Mouse (Mus musculus) midbrain, embryonic 14.5 days (tissue): Measurements from ENCODE around the gene Npas3. TPM values are rescaled to one million over a fixed set of nuclear protein-coding genes. Genes with fewer than 3 reads are reported as not detected.

Source experiments
- ATAC-seq: fragments of 200-750 bp; cut with Nextera tagmentation; 2 replicates; pipeline ENCODE4 v1.8.0; 2017; ENCODE audit warnings: moderate number of reproducible peaks, moderate library complexity; ENCODE audit not compliant: low FRiP score, low TSS enrichment
- DNase-seq: peaks from one replicate; pipeline ENCODE4 v3.0.0-alpha.2; 2015
- H3K27ac ChIP-seq: fragments of 300-500 bp; sonication (generic); replicated peaks from 2 replicates; pipeline ENCODE4 v1.5.1; 2014; ENCODE audit warnings: mild to moderate bottlenecking, low read depth, low read length, moderate library complexity
- H3K27me3 ChIP-seq: fragments of 300-500 bp; sonication (generic); 2 replicates; pipeline ENCODE4 v1.6.1; 2014; ENCODE audit warnings: low read length, control low read depth, mixed read lengths; ENCODE audit not compliant: control insufficient read depth, insufficient read depth
- H3K36me3 ChIP-seq: fragments of 300-500 bp; sonication (generic); 2 replicates; pipeline ENCODE4 v1.6.1; 2014; ENCODE audit warnings: low read length, control low read depth; ENCODE audit not compliant: control insufficient read depth, insufficient read depth
- H3K4me1 ChIP-seq: fragments of 300-500 bp; sonication (generic); 2 replicates; pipeline ENCODE4 v1.6.1; 2014; ENCODE audit warnings: mild to moderate bottlenecking, antibody characterized with exemption, low read length, control low read depth; ENCODE audit not compliant: control insufficient read depth, insufficient read depth
- H3K4me2 ChIP-seq: fragments of 300-500 bp; sonication (generic); 2 replicates; pipeline ENCODE4 v1.6.1; 2014; ENCODE audit warnings: mild to moderate bottlenecking, low read length, moderate library complexity
- H3K4me3 ChIP-seq: fragments of 300-500 bp; sonication (generic); replicated peaks from 2 replicates; pipeline ENCODE4 v1.5.1; 2014; ENCODE audit warnings: low read depth, low read length
- H3K9ac ChIP-seq: fragments of 300-500 bp; sonication (generic); replicated peaks from 2 replicates; pipeline ENCODE4 v1.6.1; 2014; ENCODE audit warnings: mild to moderate bottlenecking, low read length, moderate library complexity
- H3K9me3 ChIP-seq: fragments of 300-500 bp; sonication (generic); 2 replicates; pipeline ENCODE4 v1.6.1; 2016; ENCODE audit warnings: low read length, control low read depth, mixed read lengths; ENCODE audit not compliant: control insufficient read depth
- WGBS: fragments of 180-500 bp; shearing (Covaris S2); extraction: QIAGEN DNeasy Blood & Tissue Kit; methylation state at CpG from one replicate; pipeline ENCODE4 v1.1.7; 2014; 5-methylcytosine and 5-hydroxymethylcytosine counted together
- polyA plus RNA-seq: library from polyadenylated mRNA; unstranded; fragments of >200 nt; fragmentation: Nextera tagmentation; extraction: Ambion mirVana; gene quantifications from 2 replicates; pipeline ENCODE4 v1.2.1, GENCODE M21; 2014

The Npas3 gene
- polyA plus RNA-seq, 1 experiment from 2014 or later = 34.0 TPM

DNA sequence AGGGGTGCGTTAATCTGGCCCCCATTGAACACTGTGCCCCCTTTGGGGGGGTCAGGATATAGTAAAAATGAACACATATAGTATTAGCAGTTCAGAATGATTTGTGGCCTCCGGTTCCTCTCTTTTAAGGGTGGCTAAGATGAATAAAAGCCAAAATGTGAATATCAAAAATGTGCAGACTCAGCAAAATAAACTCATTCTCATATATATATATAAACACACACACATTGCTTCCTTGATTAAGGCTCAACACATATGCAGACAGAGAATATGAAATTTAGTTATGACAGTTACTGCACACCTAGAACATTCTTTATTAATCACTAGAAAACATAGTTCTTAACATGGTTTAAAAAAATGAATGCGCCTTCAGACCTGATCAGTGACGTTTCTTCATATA lies 430.7 kb downstream of the Npas3 start:
- WGBS = 96% methylated on average over 4 of the region's 4 CpGs

DNA sequence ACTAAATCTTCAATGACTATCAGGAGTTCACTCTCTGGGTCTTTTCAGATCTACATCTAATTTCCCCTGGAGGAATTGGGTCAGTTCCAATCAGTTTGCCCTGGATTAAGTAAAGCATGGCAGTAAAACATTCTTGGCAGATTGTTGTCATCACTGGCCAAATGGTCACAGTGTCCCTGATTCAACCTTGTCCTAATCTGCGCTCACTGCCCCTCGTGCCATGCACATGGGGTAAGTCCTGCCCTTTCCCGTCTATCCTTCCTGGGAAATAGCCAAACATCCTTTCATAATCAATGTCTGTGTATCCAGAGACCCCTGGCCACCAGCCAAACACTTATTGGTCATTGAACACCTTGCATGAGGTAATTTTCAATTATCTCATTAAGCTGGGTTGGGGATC lies 432.0 kb downstream of the Npas3 start:
- Histone ChIP-seq H3K27me3 (no peaks in the 10 kb centered on the region), H3K4me2 (no peak overlapping the region), H3K9me3 (no peaks in the 10 kb centered on the region), H3K9ac (no peak overlapping the region), H3K4me3 (no peak overlapping the region), H3K27ac (no peak overlapping the region), H3K4me1 (no peaks in the 10 kb centered on the region), H3K36me3 (no peaks in the 10 kb centered on the region)
- DNase-seq = no peak
- 75% methylated on average over 3 of the region's 3 CpGs for WGBS
- no peak for ATAC-seq

More for the DNA sequence above, 430.7 kb downstream of the Npas3 start:
- DNase-seq (no peak), ATAC-seq (no peak)
- H3K4me3 ChIP-seq = no peak overlapping the region
- H3K4me1 ChIP-seq = no peaks in the 10 kb centered on the region
- H3K4me2 ChIP-seq = no peak overlapping the region
- no peaks in the 10 kb centered on the region for H3K36me3 ChIP-seq
- no peaks in the 10 kb centered on the region for H3K27me3 ChIP-seq
- H3K27ac ChIP-seq = no peak overlapping the region
- no peak overlapping the region for H3K9ac ChIP-seq
- no peaks in the 10 kb centered on the region for H3K9me3 ChIP-seq

DNA sequence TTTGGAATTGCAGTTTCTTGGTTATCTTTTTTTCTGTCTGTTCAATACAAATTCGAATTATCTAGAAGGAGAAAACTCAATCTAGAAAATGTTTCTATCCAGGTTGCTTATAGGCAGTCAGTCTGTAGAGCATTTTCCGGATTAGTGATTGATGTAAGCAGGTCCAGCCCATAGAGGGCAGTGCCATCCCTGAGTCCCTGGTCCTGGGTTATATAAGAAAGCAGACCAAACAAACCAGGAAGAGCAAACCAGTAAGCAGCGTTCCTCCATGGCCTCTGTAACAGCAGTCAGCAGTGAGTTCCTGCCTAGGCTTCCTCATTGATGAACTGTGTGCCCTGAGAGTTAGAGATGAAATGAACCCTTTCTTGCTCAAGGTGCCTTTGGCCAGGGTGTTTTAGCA lies 433.6 kb downstream of the Npas3 start:
- no peak for ATAC-seq
- no peaks in the 10 kb centered on the region for H3K9me3 ChIP-seq
- DNase-seq = peak; percentile 52
- no peaks in the 10 kb centered on the region for H3K27me3 ChIP-seq
- 61% methylated on average over 3 of the region's 3 CpGs for WGBS
- no peak overlapping the region for H3K9ac ChIP-seq
- H3K4me3 ChIP-seq = no peak overlapping the region
- no peak overlapping the region for H3K27ac ChIP-seq
- no peaks in the 10 kb centered on the region for H3K4me1 ChIP-seq
- H3K36me3 ChIP-seq = no peaks in the 10 kb centered on the region
- H3K4me2 ChIP-seq = no peak overlapping the region

DNA sequence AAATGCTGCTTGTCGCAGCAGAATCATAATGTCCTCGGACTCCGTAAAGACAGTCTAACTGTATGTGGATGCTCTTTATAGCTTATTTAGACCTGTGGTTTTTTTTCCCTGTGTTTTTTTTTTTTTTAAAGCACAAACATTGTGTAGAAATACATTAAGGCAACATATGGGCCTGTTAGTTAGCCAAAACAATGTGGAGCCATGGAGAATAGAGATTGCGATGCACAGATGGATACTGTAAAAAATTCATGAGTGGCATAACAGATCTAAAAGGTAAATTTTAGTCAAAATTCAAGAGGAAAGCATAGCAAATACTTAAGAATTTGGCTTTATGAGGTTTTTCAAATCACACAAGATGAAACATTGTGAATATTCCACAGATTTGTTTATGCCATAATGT lies 444.0 kb downstream of the Npas3 start:
- no peaks in the 10 kb centered on the region for H3K4me1 ChIP-seq
- no peak overlapping the region for H3K4me2 ChIP-seq
- no peak overlapping the region for H3K4me3 ChIP-seq
- no peaks in the 10 kb centered on the region for H3K27me3 ChIP-seq
- H3K9me3 ChIP-seq = no peaks in the 10 kb centered on the region
- H3K9ac ChIP-seq = no peak overlapping the region
- 78% methylated on average over 4 of the region's 4 CpGs for WGBS
- DNase-seq (no peak), ATAC-seq (no peak)
- no peak overlapping the region for H3K27ac ChIP-seq
- no peaks in the 10 kb centered on the region for H3K36me3 ChIP-seq

DNA sequence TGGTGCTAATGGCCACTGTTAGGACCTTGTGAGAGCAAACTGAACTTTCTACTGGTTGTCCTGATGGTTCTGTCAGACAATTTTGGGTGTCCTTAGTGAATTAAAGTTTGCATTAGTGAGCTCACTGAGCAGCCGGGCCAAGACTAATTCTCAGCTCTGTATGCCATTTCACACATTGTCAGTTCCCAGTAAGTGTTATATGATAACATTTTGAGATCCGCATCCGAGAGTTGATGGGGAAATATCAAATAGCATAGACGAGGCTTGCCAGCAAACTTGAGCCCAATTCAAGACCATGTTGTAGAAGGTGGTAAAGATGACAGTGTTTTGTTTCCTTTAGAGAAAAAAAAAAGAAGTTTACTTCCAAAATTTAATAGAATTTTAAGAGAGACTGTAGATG lies 445.9 kb downstream of the Npas3 start:
- no peaks in the 10 kb centered on the region for H3K9me3 ChIP-seq
- H3K27me3 ChIP-seq = no peaks in the 10 kb centered on the region
- no peak for DNase-seq
- no peak overlapping the region for H3K4me2 ChIP-seq
- no peaks in the 10 kb centered on the region for H3K36me3 ChIP-seq
- H3K4me3 ChIP-seq = no peak overlapping the region
- H3K27ac ChIP-seq = no peak overlapping the region
- H3K9ac ChIP-seq = no peak overlapping the region
- no peaks in the 10 kb centered on the region for H3K4me1 ChIP-seq
- WGBS = 90% methylated on average over 4 of the region's 4 CpGs
- no peak for ATAC-seq

DNA sequence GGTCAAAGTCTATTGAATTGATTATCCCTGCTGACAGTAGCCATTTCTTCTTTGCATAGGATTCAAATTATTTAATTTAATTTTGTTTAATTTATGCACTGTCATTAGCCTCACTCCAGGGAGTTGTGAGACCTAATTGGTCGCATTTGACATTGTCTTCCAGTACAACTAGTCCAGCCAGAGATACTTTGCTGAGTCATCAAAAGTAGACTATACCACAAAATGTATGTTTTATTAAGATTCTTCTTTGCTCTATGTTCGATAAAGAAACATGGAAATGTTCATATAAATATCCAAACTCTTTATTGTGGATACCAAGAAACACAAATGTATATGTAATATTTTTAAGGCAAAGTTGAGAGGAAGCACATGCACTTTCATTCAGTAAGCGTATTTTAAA lies 446.8 kb downstream of the Npas3 start:
- Histone ChIP-seq H3K9me3 (no peaks in the 10 kb centered on the region), H3K4me1 (no peaks in the 10 kb centered on the region), H3K27ac (no peak overlapping the region), H3K4me2 (no peak overlapping the region), H3K4me3 (no peak overlapping the region), H3K9ac (no peak overlapping the region), H3K27me3 (no peaks in the 10 kb centered on the region), H3K36me3 (no peaks in the 10 kb centered on the region)
- ATAC-seq (no peak), DNase-seq (no peak)
- WGBS = 91% methylated on average over 3 of the region's 3 CpGs

DNA sequence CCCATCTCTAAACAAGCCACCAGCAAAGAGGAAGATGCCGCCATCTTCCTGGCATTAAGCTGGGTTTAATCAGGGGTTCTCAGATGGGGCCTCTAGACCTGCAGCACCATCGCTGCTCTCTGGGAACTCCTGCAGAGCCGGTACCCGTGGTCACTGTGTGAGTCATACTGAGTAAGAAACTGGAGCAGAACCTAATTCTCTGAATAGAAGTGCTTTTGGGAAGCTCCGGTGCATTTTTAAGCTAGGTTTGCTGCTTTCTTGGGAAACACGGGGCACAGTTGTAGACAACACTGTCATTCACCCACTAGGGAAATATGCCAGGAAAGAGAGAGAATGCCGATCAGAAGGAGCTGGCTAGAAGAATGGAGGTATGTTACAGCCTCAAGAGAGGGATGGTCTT lies 449.2 kb downstream of the Npas3 start:
- no peak for ATAC-seq
- Histone ChIP-seq H3K4me3 (no peak overlapping the region), H3K27me3 (no peaks in the 10 kb centered on the region), H3K4me1 (no peaks in the 10 kb centered on the region), H3K9ac (no peak overlapping the region), H3K9me3 (no peaks in the 10 kb centered on the region), H3K4me2 (no peak overlapping the region), H3K36me3 (no peaks in the 10 kb centered on the region), H3K27ac (no peak overlapping the region)
- 82% methylated on average over 7 of the region's 7 CpGs for WGBS
- no peak for DNase-seq

DNA sequence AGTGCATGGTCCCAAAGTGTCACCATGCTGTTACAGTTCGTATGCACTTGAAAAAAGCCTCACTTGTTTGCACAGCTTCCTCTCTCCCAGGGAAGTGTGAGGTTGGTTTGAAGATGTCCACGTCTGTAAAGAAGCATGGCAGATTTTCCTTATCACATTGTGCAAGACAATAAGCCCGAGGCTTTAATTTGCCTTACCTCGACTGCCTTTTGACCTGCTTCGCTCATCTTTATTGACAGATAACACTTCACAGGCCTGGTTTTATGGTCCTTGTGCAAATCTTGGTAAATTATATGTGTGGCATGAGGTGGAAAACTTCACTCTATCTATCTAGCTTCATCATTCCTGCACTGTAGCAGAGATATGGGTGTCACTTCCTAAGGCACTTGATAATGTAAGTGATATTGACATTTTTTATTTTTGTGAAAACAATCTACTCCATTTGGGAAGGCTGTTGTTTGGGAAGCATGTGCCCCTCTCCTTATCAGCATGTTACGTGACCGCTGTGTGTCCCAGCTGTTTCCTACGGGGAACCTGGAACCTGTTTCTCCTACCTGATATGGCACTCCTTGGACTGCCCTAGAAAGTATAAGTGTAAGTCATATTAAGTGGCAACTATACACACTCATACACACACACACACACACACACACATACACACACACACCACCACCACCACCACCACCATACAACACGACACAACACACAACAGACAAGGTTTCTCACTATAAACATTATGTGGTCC lies 450.2 kb downstream of the Npas3 start:
- no peak for ATAC-seq
- no peaks in the 10 kb centered on the region for H3K9me3 ChIP-seq
- H3K4me1 ChIP-seq = no peaks in the 10 kb centered on the region
- WGBS = 87% methylated on average over 9 of the region's 9 CpGs
- no peaks in the 10 kb centered on the region for H3K27me3 ChIP-seq
- H3K9ac ChIP-seq = no peak overlapping the region
- H3K36me3 ChIP-seq = no peaks in the 10 kb centered on the region
- no peak overlapping the region for H3K4me2 ChIP-seq
- H3K4me3 ChIP-seq = no peak overlapping the region
- H3K27ac ChIP-seq = no peak overlapping the region
- DNase-seq = no peak

DNA sequence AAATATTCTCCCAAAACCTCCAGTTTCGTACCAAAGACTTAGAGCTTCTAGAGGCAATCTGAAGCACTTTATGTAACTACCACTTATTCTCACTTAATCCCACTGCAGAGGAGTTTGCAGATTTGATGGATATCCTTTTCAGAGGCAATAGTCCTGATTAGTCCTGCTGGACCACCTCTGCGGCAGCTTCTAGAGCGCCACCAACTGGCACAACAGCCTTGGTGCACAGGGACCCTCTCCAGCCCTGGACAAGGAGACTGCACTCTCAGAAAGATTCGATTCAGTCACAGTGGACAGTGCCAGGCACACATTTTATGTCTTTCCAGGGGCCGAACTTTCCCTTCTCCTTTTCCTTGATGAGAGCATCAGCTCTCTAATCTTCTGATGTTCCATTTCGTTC lies 471.4 kb downstream of the Npas3 start:
- no peaks in the 10 kb centered on the region for H3K27me3 ChIP-seq
- no peaks in the 10 kb centered on the region for H3K4me1 ChIP-seq
- H3K27ac ChIP-seq = no peak overlapping the region
- WGBS = 58% methylated on average over 6 of the region's 6 CpGs
- H3K9ac ChIP-seq = no peak overlapping the region
- ATAC-seq = no peak
- H3K4me2 ChIP-seq = no peak overlapping the region
- H3K36me3 ChIP-seq = no peaks in the 10 kb centered on the region
- no peaks in the 10 kb centered on the region for H3K9me3 ChIP-seq
- peak; percentile 31 for DNase-seq
- H3K4me3 ChIP-seq = no peak overlapping the region
